Mouse (Mus musculus) stomach, postnatal 0 days (tissue): ENCODE measurements at regions not wholly inside any gene's neighbourhood (a gene's known extent, or its start where the extent isn't known, plus 50 kb on each side); places are given as distances from the start of the nearest gene placed in this dataset.

ENCODE experiments used
- ATAC-seq: fragments of 200-750 bp; cut with Nextera tagmentation; 2 replicates; pipeline ENCODE4 v1.8.0; 2017; ENCODE audit not compliant: low FRiP score, low TSS enrichment
- DNase-seq: peaks from one replicate; pipeline ENCODE4 v3.0.0-alpha.2; 2016; ENCODE audit warnings: low spot score
- H3K27ac ChIP-seq: fragments of 300-500 bp; sonication (generic); replicated peaks from 2 replicates; pipeline ENCODE4 v1.5.1; 2014; ENCODE audit warnings: mild to moderate bottlenecking, control low read depth
- H3K27me3 ChIP-seq: fragments of 300-500 bp; sonication (generic); 2 replicates; pipeline ENCODE4 v1.6.1; 2014; ENCODE audit warnings: low read length; ENCODE audit not compliant: control insufficient read depth, insufficient read depth
- H3K36me3 ChIP-seq: fragments of 300-500 bp; sonication (generic); 2 replicates; pipeline ENCODE4 v1.6.1; 2014; ENCODE audit warnings: low read length, mixed read lengths; ENCODE audit not compliant: control insufficient read depth, insufficient read depth
- H3K4me1 ChIP-seq: fragments of 300-500 bp; sonication (generic); replicated peaks from 2 replicates; pipeline ENCODE4 v1.6.1; 2014; ENCODE audit warnings: antibody characterized with exemption; ENCODE audit not compliant: control insufficient read depth, insufficient read depth
- H3K4me2 ChIP-seq: fragments of 300-500 bp; sonication (generic); replicated peaks from 2 replicates; pipeline ENCODE4 v1.6.1; 2014; ENCODE audit warnings: low read depth, mild to moderate bottlenecking, control low read depth, moderate library complexity
- H3K4me3 ChIP-seq: fragments of 300-500 bp; sonication (generic); 2 replicates; pipeline ENCODE4 v1.5.1; 2014; ENCODE audit warnings: low read depth, low read length, control low read depth
- H3K9ac ChIP-seq: fragments of 300-500 bp; sonication (generic); 2 replicates; pipeline ENCODE4 v1.6.1; 2014; ENCODE audit warnings: mild to moderate bottlenecking, low read length, control low read depth, mixed read lengths
- H3K9me3 ChIP-seq: fragments of 300-500 bp; sonication (generic); 2 replicates; pipeline ENCODE4 v1.6.1; 2016; ENCODE audit warnings: low read length; ENCODE audit not compliant: control insufficient read depth
- CTCF ChIP-seq: IDR thresholded peaks from 2 replicates; pipeline ENCODE4 v1.5.1; 2016; ENCODE audit warnings: antibody characterized with exemption, low read depth, mild to moderate bottlenecking, moderate library complexity
- EP300 ChIP-seq: optimal IDR thresholded peaks from 2 replicates; pipeline ENCODE3; 2016; ENCODE audit warnings: antibody characterized with exemption
- WGBS: fragments of 180-500 bp; shearing (Covaris S2); extraction: QIAGEN DNeasy Blood & Tissue Kit; methylation state at CpG from one replicate; pipeline ENCODE4 v1.1.7; 2014; 5-methylcytosine and 5-hydroxymethylcytosine counted together

GRCm38 (mm10) chr4:12775090-12775489 is 603.3 kb upstream of the Fam92a start:
- H3K9me3 ChIP-seq, result no peaks in the 10 kb centered on the region
- ATAC-seq (no peak), DNase-seq (no peak)
- H3K36me3 ChIP-seq, result no peaks in the 10 kb centered on the region
- H3K4me2 ChIP-seq, result no peak overlapping the region
- H3K27ac ChIP-seq, result no peak overlapping the region
- no peak overlapping the region for H3K4me3 ChIP-seq
- no peaks in the 10 kb centered on the region for H3K4me1 ChIP-seq
- no peak overlapping the region for H3K9ac ChIP-seq
- no peaks in the 10 kb centered on the region for H3K27me3 ChIP-seq
- 76% methylated on average over 4 of the region's 4 CpGs for WGBS
- TF ChIP-seq EP300 (no peak), CTCF (no peak)

- no peak for TF ChIP-seq EP300
- TF ChIP-seq CTCF, result no peak
- Histone ChIP-seq H3K27me3 (no peaks in the 10 kb centered on the region), H3K4me3 (no peak overlapping the region), H3K4me1 (no peaks in the 10 kb centered on the region), H3K9ac (no peak overlapping the region), H3K27ac (no peak overlapping the region), H3K36me3 (no peaks in the 10 kb centered on the region), H3K4me2 (no peak overlapping the region), H3K9me3 (no peaks in the 10 kb centered on the region)
- 71% methylated on average over 5 of the region's 5 CpGs for WGBS
- no peak for ATAC-seq
- no peak for DNase-seq
These were observed 602.9 kb upstream of the Fam92a start for GRCm38 (mm10) chr4:12774671-12775070.

- H3K4me3 ChIP-seq, result no peak overlapping the region
- H3K4me1 ChIP-seq, result no peaks in the 10 kb centered on the region
- no peak overlapping the region for H3K9ac ChIP-seq
- WGBS, result 63% methylated on average over 7 of the region's 7 CpGs
- DNase-seq (no peak), ATAC-seq (no peak)
- no peak for TF ChIP-seq EP300
- no peak overlapping the region for H3K27ac ChIP-seq
- H3K9me3 ChIP-seq, result no peaks in the 10 kb centered on the region
- H3K36me3 ChIP-seq, result no peaks in the 10 kb centered on the region
- H3K27me3 ChIP-seq, result no peaks in the 10 kb centered on the region
- no peak overlapping the region for H3K4me2 ChIP-seq
These were observed 601.4 kb upstream of the Fam92a start for GRCm38 (mm10) chr4:12773201-12773600.

- no peak for ATAC-seq
- no peak overlapping the region for H3K4me3 ChIP-seq
- no peak overlapping the region for H3K9ac ChIP-seq
- H3K4me1 ChIP-seq, result no peaks in the 10 kb centered on the region
- 78% methylated on average over 5 of the region's 5 CpGs for whole genome bisulfite sequencing
- no peak overlapping the region for H3K27ac ChIP-seq
- H3K36me3 ChIP-seq, result no peaks in the 10 kb centered on the region
- DNase-seq, result no peak
- no peaks in the 10 kb centered on the region for H3K9me3 ChIP-seq
- H3K4me2 ChIP-seq, result no peak overlapping the region
- H3K27me3 ChIP-seq, result no peaks in the 10 kb centered on the region
- TF ChIP-seq EP300, result no peak
- no peak for TF ChIP-seq CTCF
These were observed 598.4 kb upstream of the Fam92a start for GRCm38 (mm10) chr4:12770131-12770780.

- no peak for ATAC-seq
- Histone ChIP-seq H3K27ac (no peak overlapping the region), H3K9ac (no peak overlapping the region), H3K4me2 (no peak overlapping the region), H3K27me3 (no peaks in the 10 kb centered on the region), H3K9me3 (no peaks in the 10 kb centered on the region), H3K36me3 (no peaks in the 10 kb centered on the region), H3K4me3 (no peak overlapping the region), H3K4me1 (no peaks in the 10 kb centered on the region)
- DNase-seq, result no peak
- TF ChIP-seq CTCF (no peak), EP300 (no peak)
These were observed 597.3 kb upstream of the Fam92a start for GRCm38 (mm10) chr4:12769092-12769491.

- no peak for DNase-seq
- H3K4me2 ChIP-seq, result no peak overlapping the region
- no peaks in the 10 kb centered on the region for H3K9me3 ChIP-seq
- ATAC-seq, result no peak
- TF ChIP-seq EP300 (no peak), CTCF (no peak)
- 42% methylated on average over 1 of the region's 1 CpGs for WGBS
- no peaks in the 10 kb centered on the region for H3K36me3 ChIP-seq
- H3K4me3 ChIP-seq, result no peak overlapping the region
- no peak overlapping the region for H3K27ac ChIP-seq
- H3K9ac ChIP-seq, result no peak overlapping the region
- no peaks in the 10 kb centered on the region for H3K4me1 ChIP-seq
- H3K27me3 ChIP-seq, result no peaks in the 10 kb centered on the region
These were observed 594.9 kb upstream of the Fam92a start for GRCm38 (mm10) chr4:12766763-12767162.
